Mouse (Mus musculus): ENCODE data around the gene Gm49321. TPM values are rescaled to one million over a fixed set of nuclear protein-coding genes. Genes with fewer than 3 reads are reported as not detected.
A peak's percentile ranks its signal among the peaks of the same experiment; 100 is the strongest.

Gm49321 gene
- total RNA-seq (2022): 1 to 10 TPM; 2.5 to 3.7 (median 3.3) TPM

DNA sequence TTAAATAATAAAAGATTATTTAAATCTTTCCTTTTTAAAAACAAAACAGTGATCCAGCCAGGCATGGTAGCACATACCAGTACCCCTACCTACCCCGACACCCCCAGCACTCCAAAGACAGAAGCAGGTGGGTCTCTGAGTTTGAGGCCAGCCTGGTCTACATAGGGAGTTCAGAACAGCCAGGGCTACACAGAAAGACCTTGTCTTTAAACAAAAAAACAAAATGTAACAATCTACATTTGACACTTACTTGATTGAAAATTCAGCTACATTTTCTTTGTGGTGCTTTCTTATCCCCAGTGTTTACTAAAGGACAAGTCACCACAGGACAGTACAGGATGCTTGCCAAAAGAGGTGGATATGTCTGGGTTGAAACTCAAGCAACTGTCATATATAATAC, at the start of gene Gm49321:
Gene Gm49321 (plus strand): TSS at position 301 of the 400 bp plus-strand sequence.
- no peak for DNase-seq (ENCODE audit: low spot score in 2 of 2)

DNA sequence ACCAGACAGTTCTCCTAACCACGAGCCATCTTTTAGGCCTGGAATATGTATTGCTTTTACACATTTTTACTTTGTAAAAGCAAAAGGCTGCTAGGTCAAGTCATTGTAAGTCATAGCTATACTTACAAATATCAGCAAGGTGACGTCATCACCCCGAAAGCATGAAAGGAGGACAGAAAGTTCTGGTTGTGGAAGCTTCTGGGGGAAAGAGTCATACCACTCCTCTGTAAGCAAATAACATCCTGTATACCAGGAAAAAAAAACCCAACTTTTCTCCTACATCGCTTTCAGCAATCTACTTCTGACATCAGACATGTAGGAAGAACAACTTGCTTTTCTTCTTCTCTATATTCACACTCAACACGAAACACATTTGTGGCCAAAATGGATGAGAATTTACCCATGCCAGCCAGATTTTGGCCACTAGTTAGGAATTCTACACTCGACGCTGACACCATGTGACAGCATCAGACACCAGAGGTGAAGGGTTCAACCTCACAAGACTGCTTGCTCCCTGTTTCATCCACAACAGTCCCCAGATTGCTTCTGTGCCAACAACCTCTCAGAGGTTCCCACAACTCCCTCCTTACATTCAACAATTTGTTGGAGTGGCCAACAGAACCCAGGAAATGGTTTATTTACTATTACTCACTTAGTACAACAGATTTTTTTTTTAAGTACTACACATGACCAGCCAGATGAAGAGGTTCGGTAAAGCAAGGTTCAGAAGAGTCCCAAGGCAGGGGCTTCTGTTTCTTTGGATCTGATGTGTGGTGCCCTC, 49.3 kb upstream of the Gm49321 start:
- no peak for DNase-seq (ENCODE audit: low spot score in 2 of 2)

DNA sequence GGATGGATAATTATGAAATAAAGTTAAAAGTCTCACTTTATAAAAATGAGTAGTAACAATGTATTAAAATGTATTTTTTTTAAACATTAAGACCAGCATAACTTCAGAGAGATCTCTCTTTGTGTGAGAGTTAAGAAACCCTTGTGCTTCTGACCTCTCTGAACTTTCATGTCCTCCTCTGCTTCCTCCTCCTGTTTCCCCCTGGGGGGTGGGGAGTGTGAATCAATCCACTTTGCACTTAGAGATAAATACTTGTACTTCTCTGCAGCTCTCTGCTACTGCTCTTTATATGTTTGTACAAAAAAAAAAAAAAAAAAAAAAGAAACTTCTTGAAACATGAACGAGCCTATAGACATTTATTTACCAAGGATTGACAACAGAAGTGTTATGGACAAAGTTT, 47.9 kb upstream of the Gm49321 start:
- no peak for DNase-seq (ENCODE audit: low spot score in 2 of 2)

DNA sequence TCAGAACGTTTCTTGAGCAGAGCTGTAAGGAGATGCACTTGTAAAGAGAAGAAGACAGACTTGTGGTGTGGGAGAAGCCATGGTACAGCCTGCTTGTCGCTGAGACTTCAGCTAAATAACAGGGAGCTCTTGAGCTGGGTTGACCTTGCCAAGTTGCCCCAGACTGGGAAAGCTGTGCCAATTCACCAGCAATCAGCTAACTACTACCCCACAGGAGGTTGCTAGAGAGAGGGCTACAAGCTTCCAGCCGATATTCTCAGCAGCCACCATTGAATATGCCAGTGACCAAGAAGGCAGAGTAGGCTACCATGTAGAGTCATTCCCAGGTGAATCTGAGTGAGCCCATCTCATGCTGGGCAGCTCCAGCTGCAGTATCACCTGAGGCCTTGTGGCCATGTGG, 47.4 kb upstream of the Gm49321 start:
- DNase-seq (ENCODE audit: low spot score in 2 of 2): no peak

DNA sequence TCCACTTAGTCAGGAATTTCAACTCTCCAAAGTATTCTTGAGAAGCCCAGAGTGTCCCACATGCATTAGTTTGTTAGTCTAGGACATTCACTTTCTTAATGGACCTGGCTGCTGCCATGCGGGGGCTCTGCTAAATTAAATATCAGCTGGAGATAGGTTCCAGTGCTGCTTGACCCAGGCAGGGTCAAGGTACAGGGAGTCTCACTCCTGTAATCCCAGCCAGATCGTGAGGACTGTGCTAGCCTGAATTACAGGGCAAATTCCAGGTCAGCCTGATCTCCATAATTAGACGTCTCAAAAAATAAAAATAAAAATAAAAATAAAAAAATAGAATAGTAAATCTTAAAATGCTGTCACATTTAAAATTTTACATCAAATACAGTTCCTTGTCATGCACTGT, 44.8 kb upstream of the Gm49321 start:
- DNase-seq (ENCODE audit: low spot score in 2 of 2): no peak

DNA sequence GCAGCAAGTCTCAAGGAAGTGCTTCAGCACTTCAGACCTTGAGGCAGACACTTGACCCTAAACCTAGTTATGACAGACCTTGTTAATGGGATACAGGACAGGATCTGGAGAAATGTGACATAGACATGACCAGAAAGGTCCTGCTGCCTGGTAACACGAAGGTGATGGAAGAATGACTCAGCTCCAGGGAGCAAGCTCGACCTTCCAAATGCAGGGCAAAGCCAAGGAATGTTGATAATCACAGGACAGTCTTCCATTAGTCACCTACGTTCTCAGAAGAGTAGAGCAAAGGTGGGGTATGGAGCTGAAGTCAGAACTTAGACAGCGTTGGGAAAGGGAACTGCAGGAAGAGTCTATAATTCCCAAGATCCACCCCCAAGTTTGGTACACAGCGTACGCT, 42.6 kb upstream of the Gm49321 start:
- DNase-seq (ENCODE audit: low spot score in 2 of 2): no peak

DNA sequence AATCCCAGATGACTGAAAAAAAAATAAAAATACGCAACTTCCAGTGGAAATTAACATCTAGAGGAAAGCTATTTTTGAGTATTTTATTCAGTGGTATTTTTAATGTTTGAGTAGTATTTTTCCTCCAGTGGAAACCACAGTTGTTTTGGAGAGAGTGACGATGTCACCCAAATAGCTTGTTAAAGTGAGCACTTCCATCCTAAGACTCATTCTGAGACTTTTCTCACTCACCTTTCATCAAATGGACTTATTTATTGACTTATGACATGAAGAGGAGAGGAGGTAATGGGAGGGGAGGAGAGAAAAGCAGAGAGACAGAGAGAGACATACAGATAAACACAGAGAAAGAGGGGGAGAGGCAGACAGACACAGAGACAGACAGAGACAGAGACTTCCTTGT, 41.8 kb upstream of the Gm49321 start:
- no peak for DNase-seq (ENCODE audit: low spot score in 2 of 2)

DNA sequence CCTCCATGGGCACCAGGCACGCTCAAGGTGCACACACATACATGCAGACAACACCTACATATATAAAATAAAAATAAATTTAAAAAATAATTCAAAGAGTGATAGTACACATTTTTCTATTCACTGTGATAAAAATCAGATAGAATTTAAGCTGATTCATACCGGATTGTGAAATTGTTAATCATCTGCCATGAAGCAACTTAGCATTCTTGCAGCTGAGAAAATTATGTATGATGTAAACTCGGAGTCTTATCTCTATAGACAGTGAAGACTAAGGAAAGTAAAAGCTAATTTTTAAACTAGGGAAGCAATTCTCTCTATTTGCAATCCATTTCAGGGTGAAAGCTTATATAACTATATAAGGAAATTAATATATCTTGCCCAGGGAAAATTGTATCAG, 41.0 kb upstream of the Gm49321 start:
- no peak for DNase-seq (ENCODE audit: low spot score in 2 of 2)

DNA sequence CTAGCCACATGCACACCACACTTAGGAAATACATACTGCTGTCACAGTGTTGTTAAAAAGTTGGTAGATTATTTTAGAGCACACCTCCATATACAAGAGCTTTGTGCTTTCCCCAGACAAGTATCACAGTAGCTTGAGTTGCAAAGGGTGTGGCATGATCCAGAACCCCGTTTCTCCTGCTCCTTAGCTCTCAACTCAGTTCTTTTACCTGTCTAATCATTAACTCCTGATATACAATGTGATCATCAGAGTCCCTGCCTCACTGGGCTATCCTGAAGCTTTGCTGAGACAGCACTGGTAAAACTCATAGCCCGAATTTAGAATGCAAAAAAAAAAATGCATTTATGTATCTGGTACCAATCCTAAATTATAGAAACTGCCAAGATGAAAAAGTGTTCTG, 39.2 kb upstream of the Gm49321 start:
- no peak for DNase-seq (ENCODE audit: low spot score in 2 of 2)

DNA sequence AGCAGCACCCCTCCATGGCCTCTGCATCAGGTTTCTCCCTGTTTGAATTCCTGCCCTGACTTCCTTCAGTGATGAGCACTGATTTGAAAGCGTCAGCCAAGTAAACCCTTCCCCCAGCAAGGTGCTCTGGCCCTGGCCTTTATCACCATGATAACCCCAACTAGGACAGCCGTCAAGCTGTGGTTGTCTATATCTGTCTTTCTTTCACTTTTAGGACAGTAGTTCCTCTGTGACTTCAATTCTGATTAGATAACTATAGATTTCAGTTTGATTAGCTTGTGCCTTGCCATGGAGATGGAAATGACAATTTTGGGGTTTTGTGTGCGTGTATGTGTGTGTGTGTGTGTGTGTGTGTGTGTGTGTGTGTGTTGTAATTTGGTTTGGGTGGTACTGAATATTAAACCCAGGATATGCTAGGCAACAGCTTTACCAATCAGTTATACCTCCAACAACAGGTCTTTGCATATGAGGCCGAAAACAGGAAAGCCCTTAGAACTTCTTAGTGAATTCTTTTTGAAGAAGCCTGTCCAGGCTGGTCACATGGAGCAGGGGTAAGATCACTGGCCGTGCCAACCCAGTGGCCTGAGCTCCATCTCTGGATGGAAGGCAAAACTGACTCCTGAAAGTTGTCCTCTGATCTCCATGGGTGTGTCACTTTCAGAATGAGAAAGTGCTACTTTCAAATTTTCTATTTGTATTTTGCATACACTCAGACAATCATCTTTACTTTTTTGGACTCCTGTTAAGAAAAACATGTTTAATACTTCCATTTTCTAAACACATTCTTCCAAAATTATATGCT, 33.1 kb upstream of the Gm49321 start:
- DNase-seq (ENCODE audit: low spot score in 2 of 2): no peak

DNA sequence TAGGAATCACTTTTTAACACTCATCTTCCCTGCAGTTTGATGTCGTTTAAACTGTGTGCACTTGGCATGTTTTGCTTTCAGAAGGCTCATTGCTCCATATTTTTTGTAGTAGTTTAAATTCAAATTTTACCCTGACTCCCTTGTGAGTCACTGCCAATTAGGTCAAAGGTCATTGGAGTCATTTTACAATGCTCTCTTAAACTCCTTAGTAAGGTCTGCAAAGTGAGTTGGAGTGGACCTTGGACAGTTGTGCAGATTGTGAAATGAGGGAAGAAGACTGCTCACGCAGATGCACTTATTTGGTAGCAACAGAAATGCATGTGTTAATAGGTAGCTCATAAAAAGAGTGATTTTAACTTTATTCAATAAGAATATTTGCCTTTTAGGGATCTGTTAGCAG, 32.4 kb upstream of the Gm49321 start:
- no peak for DNase-seq (ENCODE audit: low spot score in 2 of 2)

DNA sequence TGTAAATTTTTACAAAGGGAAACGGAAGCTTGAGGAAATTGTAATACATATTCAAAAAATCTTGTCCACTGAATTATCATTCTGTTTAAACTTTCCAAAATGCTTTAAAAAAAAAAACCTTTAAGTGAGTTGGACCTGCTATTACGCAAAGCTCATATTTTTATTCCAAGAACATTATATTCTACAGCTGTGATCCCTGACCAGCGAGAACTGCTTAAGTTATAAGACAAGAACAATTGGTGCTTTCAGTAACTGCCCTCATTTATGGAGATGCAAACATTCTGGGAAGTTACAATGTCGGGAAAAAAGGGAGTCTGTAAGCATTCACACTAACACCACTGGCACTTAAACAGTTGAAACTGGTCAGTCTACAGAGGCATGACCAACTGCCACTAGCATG, 31.9 kb upstream of the Gm49321 start:
- no peak for DNase-seq (ENCODE audit: low spot score in 2 of 2)

DNA sequence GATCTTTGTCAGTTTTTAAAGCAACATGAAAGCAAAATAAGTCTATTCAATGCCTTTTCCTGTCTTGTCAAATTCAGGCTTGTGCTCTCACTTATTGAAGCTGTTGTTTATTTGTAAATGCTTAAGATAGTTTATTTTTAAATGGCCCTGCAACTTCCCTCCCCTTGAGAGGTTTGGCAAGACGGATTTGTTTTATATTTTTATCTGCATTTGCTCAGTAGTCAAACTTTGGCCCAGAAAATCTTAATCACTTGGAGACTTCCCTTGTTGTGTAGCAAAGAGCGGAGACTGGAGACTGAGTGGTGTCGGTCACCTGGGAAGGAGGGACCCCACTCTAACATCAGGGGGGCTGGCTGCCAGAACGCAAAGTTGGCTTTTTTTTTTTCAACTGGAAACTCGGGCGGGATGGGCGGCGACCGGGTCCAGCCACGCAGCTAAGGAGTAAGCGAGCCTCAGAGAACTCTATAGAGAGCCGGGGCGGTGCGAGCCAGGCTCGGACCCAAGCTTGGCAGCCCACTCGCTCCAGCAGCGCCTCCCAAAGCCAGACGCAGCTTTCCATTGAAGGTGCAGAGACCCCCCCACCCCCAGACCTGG, 30.3 kb upstream of the Gm49321 start:
- no peak for DNase-seq (ENCODE audit: low spot score in 2 of 2)

DNA sequence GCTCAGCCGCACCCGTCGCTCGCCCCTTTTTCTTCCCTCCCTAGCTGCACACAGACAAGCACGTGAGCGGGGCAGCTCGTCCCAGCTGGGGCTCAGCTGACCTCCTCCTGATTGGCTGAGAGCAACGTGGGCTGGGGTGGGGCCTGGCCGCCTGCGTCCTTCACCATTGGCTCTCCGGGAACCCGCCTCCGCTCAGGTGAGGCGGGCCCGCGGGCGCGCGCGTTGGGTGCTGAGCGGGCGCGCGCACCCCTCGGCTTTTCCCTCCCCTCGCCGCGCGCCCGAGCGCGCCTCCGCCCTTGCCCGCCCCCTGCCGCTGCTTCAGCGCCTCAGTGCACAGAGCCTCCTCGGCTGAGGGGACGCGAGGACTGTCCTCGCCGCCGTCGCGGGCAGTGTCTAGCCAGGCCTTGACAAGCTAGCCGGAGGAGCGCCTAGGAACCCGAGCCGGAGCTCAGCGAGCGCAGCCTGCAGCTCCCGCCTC, 29.7 kb upstream of the Gm49321 start:
- DNase-seq (ENCODE audit: low spot score in 2 of 2): peak; percentile 97 to 98

DNA sequence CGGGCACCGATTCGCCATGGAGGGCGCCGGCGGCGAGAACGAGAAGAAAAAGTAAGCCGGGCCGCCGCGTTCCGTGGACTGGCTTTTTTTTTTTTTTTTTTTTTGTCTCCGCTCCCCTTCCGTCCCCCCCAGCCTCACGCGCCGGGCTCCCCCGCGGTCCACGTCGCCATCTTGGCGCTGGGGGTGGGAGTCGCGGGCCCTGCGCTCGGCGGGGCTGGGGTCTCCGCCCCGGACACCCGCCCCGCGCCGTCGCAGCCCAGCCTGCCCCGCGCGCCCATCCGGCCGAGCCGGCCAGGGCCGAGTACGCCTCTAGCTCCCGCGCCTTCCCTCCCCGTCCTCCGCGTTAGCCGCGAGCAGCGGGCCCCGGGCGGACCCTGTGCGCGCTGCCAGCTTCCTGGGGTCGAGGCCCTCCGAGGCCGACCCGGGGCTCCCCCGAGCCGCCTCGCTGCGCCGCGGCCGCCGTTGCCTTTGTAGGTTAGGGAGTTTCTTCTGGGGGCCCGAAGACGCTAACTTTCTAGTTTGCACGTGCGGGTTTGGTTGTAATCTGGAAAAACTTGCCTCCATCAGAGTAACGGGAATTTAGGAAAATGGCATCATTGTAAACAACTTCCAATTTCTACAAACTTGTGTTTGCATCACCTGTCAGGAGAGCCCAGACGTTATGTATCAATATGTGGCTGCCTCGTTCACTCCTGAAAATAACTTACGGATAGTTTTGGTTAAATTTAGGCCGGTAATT, 29.0 kb upstream of the Gm49321 start:
- peak; percentile 9 to 45 for DNase-seq (ENCODE audit: low spot score in 2 of 2)

DNA sequence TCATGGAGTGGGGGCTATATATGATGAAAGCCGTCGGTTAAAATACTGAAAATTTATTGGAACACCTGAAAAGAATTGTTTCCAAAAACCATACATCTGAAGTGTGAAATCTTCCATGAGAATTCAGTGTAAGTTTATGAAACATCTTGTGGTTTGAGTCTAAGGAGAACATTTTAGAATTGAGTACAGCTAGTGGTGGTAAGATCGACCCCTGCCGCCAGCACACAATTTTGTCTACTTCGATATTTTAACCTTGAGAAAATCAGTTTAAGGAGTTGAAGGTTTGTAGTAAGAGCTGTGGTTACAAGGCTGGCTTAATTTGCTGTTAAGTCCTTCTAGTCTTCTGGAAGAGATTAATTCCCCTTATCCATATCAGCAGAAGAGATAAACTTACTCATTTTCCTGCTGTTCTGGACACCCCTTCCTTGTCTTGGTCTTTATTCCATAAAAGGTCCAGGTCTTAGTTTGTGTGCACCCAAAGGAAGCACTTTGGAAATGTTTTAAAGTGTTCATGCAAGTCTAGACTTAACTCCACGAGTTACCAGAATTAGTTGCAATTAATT, 28.4 kb upstream of the Gm49321 start:
- no peak for DNase-seq (ENCODE audit: low spot score in 2 of 2)

DNA sequence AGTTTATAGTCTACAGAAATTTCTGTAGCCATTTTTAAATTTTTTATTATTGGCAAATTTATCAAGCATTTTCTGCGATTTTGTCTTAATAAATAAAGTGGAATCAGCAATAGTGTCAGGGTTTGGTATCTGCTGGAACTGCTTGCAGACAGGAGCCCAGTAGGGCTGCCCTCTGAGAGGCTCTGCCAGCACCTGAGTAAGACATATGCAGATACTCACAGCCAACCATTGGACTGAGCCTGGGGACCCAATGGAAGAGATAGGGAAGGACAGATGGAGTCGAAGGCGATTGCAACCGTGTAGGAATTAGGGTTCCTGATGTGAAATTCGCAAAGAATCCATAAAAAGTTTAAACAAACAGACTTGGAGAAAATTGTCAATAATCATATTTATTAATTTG, 19.0 kb upstream of the Gm49321 start:
- no peak for DNase-seq (ENCODE audit: low spot score in 2 of 2)

DNA sequence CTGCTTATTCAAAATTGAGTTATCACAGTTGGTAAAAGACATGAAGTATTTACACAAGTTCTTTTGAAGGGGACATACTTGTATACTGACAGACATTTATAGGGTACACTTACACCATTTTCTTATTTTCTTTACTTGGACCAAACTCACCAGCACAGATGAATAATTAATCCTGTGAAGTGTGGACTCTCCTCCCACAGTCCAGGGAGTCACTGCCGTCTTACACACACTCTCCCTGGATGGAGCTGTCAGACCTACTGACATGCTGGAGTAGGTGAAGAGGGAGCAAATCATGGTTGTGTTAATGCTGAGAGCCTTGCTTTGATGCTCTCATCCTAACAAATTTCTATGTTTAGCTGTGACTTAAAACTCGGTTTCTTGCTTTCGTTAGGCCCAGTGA, 7.2 kb upstream of the Gm49321 start:
- DNase-seq (ENCODE audit: low spot score in 2 of 2): no peak

DNA sequence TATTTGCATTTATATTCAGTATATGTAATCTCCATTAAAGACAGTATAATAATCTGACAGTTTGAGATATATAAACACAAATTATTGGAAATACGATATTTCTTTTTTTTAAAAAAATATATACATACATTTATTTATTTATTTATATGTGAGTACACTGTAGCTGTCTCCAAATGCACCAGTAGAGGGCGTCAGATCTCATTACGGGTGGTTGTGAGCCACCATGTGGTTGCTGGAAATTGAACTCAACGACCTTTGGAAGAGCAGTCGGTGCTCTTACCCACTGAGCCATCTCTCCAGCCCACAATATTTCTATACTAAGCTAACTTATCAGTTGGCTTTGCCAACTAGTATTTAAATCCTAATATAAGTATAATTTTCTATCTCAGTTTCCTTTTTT, 6.2 kb upstream of the Gm49321 start:
- no peak for DNase-seq (ENCODE audit: low spot score in 2 of 2)

DNA sequence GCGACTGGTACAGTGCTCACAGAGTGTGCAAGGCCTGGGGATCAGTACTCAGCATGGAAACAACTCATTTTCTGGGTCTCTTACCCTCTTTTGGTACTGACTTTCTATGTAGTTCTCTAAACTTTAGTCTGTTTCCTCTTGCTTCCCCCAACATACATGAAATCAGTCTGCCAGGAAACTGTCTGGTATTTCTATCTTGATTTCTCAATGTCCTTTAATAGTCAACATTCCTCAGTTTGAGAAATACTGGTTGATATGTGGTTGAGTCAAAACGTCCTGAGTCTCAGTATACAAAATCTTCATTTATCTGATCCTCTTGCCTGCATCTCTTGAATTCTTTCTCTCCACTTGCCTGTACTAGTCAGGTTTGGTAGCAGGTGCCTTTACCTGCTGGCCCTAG, 2.9 kb upstream of the Gm49321 start:
- DNase-seq (ENCODE audit: low spot score in 2 of 2): no peak

DNA sequence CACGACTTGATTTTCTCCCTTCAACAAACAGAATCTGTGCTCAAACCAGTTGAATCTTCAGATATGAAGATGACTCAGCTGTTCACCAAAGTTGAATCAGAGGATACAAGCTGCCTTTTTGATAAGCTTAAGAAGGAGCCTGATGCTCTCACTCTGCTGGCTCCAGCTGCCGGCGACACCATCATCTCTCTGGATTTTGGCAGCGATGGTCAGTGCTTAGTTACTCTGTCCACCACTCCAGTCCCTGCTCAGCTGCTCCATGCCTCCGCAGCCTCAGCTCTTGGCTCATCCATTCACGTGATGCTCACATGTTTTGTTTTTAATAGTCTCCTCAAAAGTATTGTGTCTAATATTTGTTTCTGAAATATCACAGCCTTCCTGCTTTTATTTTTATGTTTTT, 2.1 kb downstream of the Gm49321 start:
- DNase-seq (ENCODE audit: low spot score in 2 of 2): no peak
